Mouse (Mus musculus): ENCODE results near the gene Mgat5.

GRCm38 (mm10) chr1:127305582-127305981 is 100.8 kb downstream of the Mgat5 start:
- TF ChIP-seq MYOD1 (IDR thresholded peaks at IDR 0.05; ENCODE audit: control insufficient read depth in 1 of 3, insufficient read length in 2 of 3, low read depth in 2 of 3), result no peak
- no peak for TF ChIP-seq POLR2A (IDR thresholded peaks at IDR 0.05; ENCODE audit: insufficient read length, low read depth)
- no peak for TF ChIP-seq CEBPB (IDR thresholded peaks at IDR 0.05; ENCODE audit: insufficient read depth, poor library complexity, severe bottlenecking)
- no peak for TF ChIP-seq E2F4 (IDR thresholded peaks at IDR 0.05; ENCODE audit: insufficient read depth)
